Mouse (Mus musculus) midbrain, embryonic 14.5 days (tissue): ENCODE measurements around the gene Foxred1. TPM values are rescaled to one million over a fixed set of nuclear protein-coding genes. Genes with fewer than 3 reads are reported as not detected.

ENCODE experiments used
- ATAC-seq: fragments of 200-750 bp; cut with Nextera tagmentation; 2 replicates; pipeline ENCODE4 v1.8.0; 2017; ENCODE audit warnings: moderate number of reproducible peaks, moderate library complexity; ENCODE audit not compliant: low FRiP score, low TSS enrichment
- DNase-seq: peaks from one replicate; pipeline ENCODE4 v3.0.0-alpha.2; 2015
- H3K27ac ChIP-seq: fragments of 300-500 bp; sonication (generic); replicated peaks from 2 replicates; pipeline ENCODE4 v1.5.1; 2014; ENCODE audit warnings: mild to moderate bottlenecking, low read depth, low read length, moderate library complexity
- H3K27me3 ChIP-seq: fragments of 300-500 bp; sonication (generic); 2 replicates; pipeline ENCODE4 v1.6.1; 2014; ENCODE audit warnings: low read length, control low read depth, mixed read lengths; ENCODE audit not compliant: control insufficient read depth, insufficient read depth
- H3K36me3 ChIP-seq: fragments of 300-500 bp; sonication (generic); 2 replicates; pipeline ENCODE4 v1.6.1; 2014; ENCODE audit warnings: low read length, control low read depth; ENCODE audit not compliant: control insufficient read depth, insufficient read depth
- H3K4me1 ChIP-seq: fragments of 300-500 bp; sonication (generic); 2 replicates; pipeline ENCODE4 v1.6.1; 2014; ENCODE audit warnings: mild to moderate bottlenecking, antibody characterized with exemption, low read length, control low read depth; ENCODE audit not compliant: control insufficient read depth, insufficient read depth
- H3K4me2 ChIP-seq: fragments of 300-500 bp; sonication (generic); 2 replicates; pipeline ENCODE4 v1.6.1; 2014; ENCODE audit warnings: mild to moderate bottlenecking, low read length, moderate library complexity
- H3K4me3 ChIP-seq: fragments of 300-500 bp; sonication (generic); replicated peaks from 2 replicates; pipeline ENCODE4 v1.5.1; 2014; ENCODE audit warnings: low read depth, low read length
- H3K9ac ChIP-seq: fragments of 300-500 bp; sonication (generic); replicated peaks from 2 replicates; pipeline ENCODE4 v1.6.1; 2014; ENCODE audit warnings: mild to moderate bottlenecking, low read length, moderate library complexity
- H3K9me3 ChIP-seq: fragments of 300-500 bp; sonication (generic); 2 replicates; pipeline ENCODE4 v1.6.1; 2016; ENCODE audit warnings: low read length, control low read depth, mixed read lengths; ENCODE audit not compliant: control insufficient read depth
- WGBS: fragments of 180-500 bp; shearing (Covaris S2); extraction: QIAGEN DNeasy Blood & Tissue Kit; methylation state at CpG from one replicate; pipeline ENCODE4 v1.1.7; 2014; 5-methylcytosine and 5-hydroxymethylcytosine counted together
- polyA plus RNA-seq: library from polyadenylated mRNA; unstranded; fragments of >200 nt; fragmentation: Nextera tagmentation; extraction: Ambion mirVana; gene quantifications from 2 replicates; pipeline ENCODE4 v1.2.1, GENCODE M21; 2014

Foxred1 gene
- polyA plus RNA-seq, 1 experiment from 2014 or later: 40.6 TPM

GRCm38 (mm10) chr9:35198945-35199771 is 11.7 kb downstream of the Foxred1 start:
- peak; percentile 46 for DNase-seq
- peak; percentile 48; the same call in 1 of the 2 replicates for ATAC-seq
- Histone ChIP-seq H3K4me2 (peak overlapping the region; percentile 74), H3K4me3 (peak overlapping the region; percentile 54), H3K27me3 (no peaks in the 10 kb centered on the region), H3K9me3 (no peaks in the 10 kb centered on the region), H3K9ac (peak overlapping the region; percentile 69), H3K36me3 (peaks cover under 1% of the 10 kb centered on the region; the same call in 1 of the 2 replicates), H3K4me1 (peaks cover 10% of the 10 kb centered on the region), H3K27ac (no peak overlapping the region)
- 27% methylated on average over 18 of the region's 18 CpGs for WGBS

GRCm38 (mm10) chr9:35198351-35198750 is 12.5 kb downstream of the Foxred1 start:
- peaks cover 10% of the 10 kb centered on the region for H3K4me1 ChIP-seq
- H3K4me3 ChIP-seq: no peak overlapping the region
- 63% methylated on average over 10 of the region's 10 CpGs for WGBS
- H3K4me2 ChIP-seq: no peak overlapping the region
- ATAC-seq: no peak
- no peak for DNase-seq
- H3K9me3 ChIP-seq: no peaks in the 10 kb centered on the region
- H3K27me3 ChIP-seq: no peaks in the 10 kb centered on the region
- H3K9ac ChIP-seq: no peak overlapping the region
- H3K36me3 ChIP-seq: no peaks in the 10 kb centered on the region
- no peak overlapping the region for H3K27ac ChIP-seq

GRCm38 (mm10) chr9:35197625-35198024 is 13.2 kb downstream of the Foxred1 start:
- ATAC-seq: no peak
- DNase-seq: no peak

GRCm38 (mm10) chr9:35194048-35194447 is 16.8 kb downstream of the Foxred1 start:
- Histone ChIP-seq H3K4me3 (no peak overlapping the region), H3K27me3 (no peaks in the 10 kb centered on the region), H3K36me3 (peaks cover 3% of the 10 kb centered on the region; the same call in 1 of the 2 replicates), H3K9me3 (no peaks in the 10 kb centered on the region), H3K27ac (no peak overlapping the region), H3K4me1 (no peaks in the 10 kb centered on the region), H3K4me2 (no peak overlapping the region), H3K9ac (no peak overlapping the region)
- DNase-seq (no peak), ATAC-seq (no peak)
- WGBS: 97% methylated on average over 3 of the region's 3 CpGs

More at GRCm38 (mm10) chr9:35197625-35198024, 13.2 kb downstream of the Foxred1 start:
- Histone ChIP-seq H3K9me3 (no peaks in the 10 kb centered on the region), H3K4me1 (peaks cover 10% of the 10 kb centered on the region), H3K36me3 (no peaks in the 10 kb centered on the region), H3K4me2 (no peak overlapping the region), H3K4me3 (no peak overlapping the region), H3K27me3 (no peaks in the 10 kb centered on the region), H3K9ac (no peak overlapping the region), H3K27ac (no peak overlapping the region)
- WGBS: 92% methylated on average over 3 of the region's 3 CpGs

GRCm38 (mm10) chr9:35192983-35193542 is 17.8 kb downstream of the Foxred1 start:
- ATAC-seq: no peak
- peaks cover 8% of the 10 kb centered on the region; the same call in 1 of the 2 replicates for H3K36me3 ChIP-seq
- no peak overlapping the region; the same call in 1 of the 2 replicates for H3K9ac ChIP-seq
- H3K4me3 ChIP-seq: no peak overlapping the region
- no peak for DNase-seq
- H3K9me3 ChIP-seq: no peaks in the 10 kb centered on the region
- no peak overlapping the region; the same call in 1 of the 2 replicates for H3K27ac ChIP-seq
- no peaks in the 10 kb centered on the region for H3K4me1 ChIP-seq
- WGBS: 65% methylated on average over 11 of the region's 11 CpGs
- H3K27me3 ChIP-seq: no peaks in the 10 kb centered on the region
- H3K4me2 ChIP-seq: no peak overlapping the region

- Histone ChIP-seq H3K4me1 (no peaks in the 10 kb centered on the region), H3K4me2 (no peak overlapping the region), H3K36me3 (peaks cover 16% of the 10 kb centered on the region; the same call in 1 of the 2 replicates), H3K4me3 (no peak overlapping the region), H3K27me3 (no peaks in the 10 kb centered on the region), H3K27ac (no peak overlapping the region), H3K9ac (no peak overlapping the region), H3K9me3 (no peaks in the 10 kb centered on the region)
- DNase-seq (peak; percentile 61), ATAC-seq (0 out of 2 replicates have a peak, but pooled peaks have one; percentile 34)
- WGBS: 72% methylated on average over 22 of the region's 22 CpGs
Measured at GRCm38 (mm10) chr9:35188700-35189099, 22.2 kb downstream of the Foxred1 start.

GRCm38 (mm10) chr9:35187351-35187903 is 23.4 kb downstream of the Foxred1 start:
- no peak overlapping the region for H3K4me3 ChIP-seq
- no peak for DNase-seq
- peaks cover 16% of the 10 kb centered on the region; the same call in 1 of the 2 replicates for H3K36me3 ChIP-seq
- H3K9ac ChIP-seq: no peak overlapping the region
- no peaks in the 10 kb centered on the region for H3K9me3 ChIP-seq
- no peak for ATAC-seq
- H3K4me1 ChIP-seq: no peaks in the 10 kb centered on the region
- no peak overlapping the region for H3K27ac ChIP-seq
- no peaks in the 10 kb centered on the region for H3K27me3 ChIP-seq
- H3K4me2 ChIP-seq: no peak overlapping the region
- WGBS: 94% methylated on average over 10 of the region's 10 CpGs

GRCm38 (mm10) chr9:35186430-35186829 is 24.4 kb downstream of the Foxred1 start:
- Histone ChIP-seq H3K9me3 (no peaks in the 10 kb centered on the region), H3K36me3 (peaks cover 16% of the 10 kb centered on the region; the same call in 1 of the 2 replicates), H3K9ac (no peak overlapping the region), H3K27ac (no peak overlapping the region), H3K4me3 (no peak overlapping the region), H3K4me1 (no peaks in the 10 kb centered on the region), H3K4me2 (no peak overlapping the region), H3K27me3 (no peaks in the 10 kb centered on the region)
- WGBS: 82% methylated on average over 4 of the region's 4 CpGs
- DNase-seq (no peak), ATAC-seq (no peak)
